Mouse (Mus musculus): ENCODE measurements around the gene Rps25.
"Not testable (repeated sequence)": the region's sequence is repeated elsewhere in the genome, so short reads cannot be mapped to it uniquely, and the experiment has no call there.

Gene Rps25

DNA sequence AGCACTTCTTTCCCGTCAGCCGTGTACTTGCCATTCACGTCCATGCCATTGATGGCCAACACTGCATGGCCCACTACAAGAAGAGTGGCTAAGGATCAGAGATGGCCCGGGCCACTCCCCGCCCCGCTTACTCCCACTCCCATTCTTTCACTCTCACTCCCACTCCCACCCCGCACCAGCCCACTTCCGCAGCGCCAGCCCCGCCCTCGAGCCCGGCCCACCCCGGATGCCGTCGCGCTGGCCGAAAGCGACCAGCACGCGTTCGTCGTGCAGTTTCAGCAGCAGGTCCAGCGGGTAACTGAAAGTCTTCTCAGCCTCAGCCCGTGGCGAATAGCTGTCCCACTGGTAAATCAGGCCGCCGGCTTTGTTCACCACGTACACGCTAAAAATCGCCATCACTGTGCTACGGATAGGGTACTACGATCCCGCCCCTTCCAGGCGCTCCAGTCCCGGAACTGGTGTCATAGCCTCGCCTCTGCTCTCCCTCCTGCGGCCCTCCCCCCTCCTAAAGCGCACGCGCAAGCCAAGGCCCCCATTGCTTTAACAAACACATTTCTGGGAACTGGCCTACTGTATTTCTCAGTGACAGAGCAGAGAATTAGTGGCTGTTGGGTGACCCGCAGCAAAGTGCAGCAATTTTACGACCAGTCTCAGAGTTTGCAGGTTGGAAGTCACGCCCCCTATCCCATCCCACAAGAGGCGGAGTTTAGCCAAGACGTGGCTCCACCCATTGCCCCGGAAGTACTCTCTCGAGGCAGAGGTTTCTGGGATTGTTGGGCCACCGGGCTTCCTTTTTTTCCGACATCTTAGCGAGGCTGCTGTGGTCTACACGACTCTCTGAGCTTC lies at the start of gene Rps25, which contains the start of gene Trappc4:
Rps25 (plus strand) TSS at position 234 of the 846 bp plus-strand sequence.
Trappc4 (minus strand) TSS at position 695 of the 846 bp plus-strand sequence.
- peak; percentile 86 for DNase-seq (ENCODE audit: low spot score)

DNA sequence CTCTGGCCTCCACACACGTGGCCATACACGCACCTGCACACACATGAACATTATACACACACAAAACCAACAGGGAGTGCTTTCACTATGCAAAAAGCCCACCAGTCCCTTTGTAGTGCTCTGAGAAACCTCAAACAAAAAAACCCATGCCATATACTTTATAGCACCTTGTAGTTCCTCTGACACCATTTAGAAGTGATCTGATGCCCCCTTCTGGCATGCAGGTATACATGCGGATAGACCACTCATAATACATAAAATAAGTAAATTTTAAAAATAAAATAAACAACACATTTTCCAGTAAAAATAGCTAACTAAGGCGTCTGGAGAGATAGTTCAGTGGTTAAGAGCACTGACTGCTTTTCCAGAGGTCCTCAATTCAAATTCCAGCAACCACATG lies 49.7 kb upstream of the Rps25 start:
- DNase-seq (ENCODE audit: low spot score), result no peak

DNA sequence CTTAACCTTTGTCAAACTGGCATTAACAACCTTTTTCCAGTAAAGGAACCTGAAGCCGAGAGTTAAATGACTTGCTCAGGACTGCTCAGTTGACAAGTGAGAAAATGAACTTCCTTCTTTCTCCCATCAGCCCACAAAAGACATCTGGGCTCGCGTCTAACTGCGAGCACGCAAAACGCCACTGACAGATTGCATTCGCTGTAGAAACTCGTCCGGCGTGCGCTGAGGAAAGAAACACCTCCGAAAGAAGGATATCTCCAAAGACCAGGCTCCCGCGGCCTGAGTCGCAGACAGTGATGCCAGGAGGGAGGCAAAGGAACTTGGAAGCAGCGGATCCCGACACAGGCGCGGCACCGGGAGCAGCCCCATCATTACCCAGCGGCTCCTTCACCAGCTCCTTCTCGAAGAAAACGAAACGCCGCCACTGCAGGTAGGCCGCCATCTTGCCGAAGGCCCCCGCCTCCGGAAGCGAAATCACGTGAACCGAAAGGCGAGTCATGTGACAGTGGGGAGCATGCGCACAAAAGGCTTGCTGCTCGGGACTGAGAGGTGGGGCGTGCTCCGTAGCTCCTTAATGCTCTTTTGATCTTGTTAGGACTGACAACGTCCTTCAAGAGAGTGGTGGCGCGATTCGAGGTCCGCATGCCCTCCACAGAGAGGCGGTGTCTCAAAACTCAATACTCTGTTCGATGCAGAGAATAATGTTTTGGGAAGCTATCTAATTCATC lies 45.6 kb upstream of the Rps25 start, which contains the start of gene Vps11:
Vps11 (minus strand) TSS at position 481 of the 728 bp plus-strand sequence.
- DNase-seq (ENCODE audit: low spot score), result peak; percentile 92

DNA sequence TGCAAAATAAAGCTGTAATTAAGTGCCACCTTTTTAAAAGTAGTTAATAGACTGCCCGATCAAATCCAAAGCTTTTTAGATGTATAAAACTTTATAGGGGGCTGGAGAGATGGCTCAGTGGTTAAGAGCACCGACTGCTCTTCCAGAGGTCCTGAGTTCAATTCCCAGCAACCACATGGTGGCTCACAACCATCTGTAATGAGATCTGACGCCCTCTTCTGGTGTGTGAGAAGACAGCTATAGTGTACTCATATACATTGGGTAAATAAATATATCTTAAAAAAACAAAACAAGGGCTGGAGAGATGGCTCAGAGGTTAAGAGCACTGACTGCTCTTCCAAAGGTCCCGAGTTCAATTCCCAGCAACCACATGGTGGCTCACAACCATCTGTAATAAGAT lies 45.0 kb upstream of the Rps25 start:
- DNase-seq (ENCODE audit: low spot score), result not testable (repeated sequence)

DNA sequence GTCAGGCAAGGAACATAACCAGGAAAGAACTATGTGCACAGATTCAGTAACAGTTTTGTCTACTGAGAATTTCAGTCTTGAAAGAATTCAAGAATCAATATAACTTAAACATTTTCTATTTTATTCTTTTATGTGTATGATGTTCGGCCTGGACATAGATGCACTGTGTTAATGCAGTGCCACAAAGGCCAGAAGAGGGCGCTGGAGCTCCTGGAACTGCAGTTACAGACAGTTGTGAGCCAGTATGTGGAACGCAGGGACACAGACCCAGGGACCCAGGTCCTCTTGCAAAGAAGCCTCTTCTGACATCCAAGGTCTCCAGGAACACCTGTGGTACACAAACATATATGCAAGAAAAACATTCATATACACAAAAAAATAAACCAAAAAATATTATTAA lies 42.5 kb upstream of the Rps25 start:
- DNase-seq (ENCODE audit: low spot score), result no peak

DNA sequence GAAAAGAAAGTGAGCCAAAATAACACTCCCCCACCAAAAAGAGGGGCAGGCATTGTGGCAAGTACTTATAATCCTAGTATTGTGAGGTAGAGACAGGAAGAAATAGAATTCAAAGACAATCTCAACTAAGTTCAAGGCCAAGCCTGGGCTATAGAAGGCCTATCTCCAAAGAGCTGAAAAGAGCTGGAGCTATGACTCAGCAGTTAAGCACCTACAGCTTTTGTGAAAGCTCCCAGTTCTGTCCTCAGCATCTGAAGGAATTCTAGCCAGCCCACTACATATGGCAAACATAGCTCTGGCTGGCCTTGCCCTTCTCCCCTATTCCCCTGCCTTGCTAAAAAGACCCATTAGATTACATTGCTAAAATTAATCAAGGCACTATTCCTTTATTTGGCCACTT lies 33.6 kb upstream of the Rps25 start:
- DNase-seq (ENCODE audit: low spot score), result no peak

DNA sequence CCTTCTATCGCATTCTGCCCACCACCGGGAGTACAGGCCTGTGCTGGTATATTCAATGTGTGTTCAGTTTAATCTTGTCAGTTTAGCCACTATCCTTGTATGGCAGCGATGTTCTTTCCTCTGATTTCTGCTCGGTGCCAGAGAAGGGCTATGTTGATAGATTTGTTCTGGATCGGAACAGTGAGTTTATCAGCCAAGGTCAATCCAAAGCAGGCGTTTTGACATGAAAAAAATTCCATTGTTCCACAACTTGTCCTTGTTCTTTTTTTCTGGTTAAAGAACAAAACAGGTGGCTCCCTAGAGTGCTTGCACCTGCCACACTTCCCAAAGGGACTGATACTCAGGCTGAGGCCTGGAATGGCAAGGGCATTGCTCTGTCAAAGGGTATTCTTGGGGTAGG lies 30.8 kb upstream of the Rps25 start:
- DNase-seq (ENCODE audit: low spot score), result no peak

DNA sequence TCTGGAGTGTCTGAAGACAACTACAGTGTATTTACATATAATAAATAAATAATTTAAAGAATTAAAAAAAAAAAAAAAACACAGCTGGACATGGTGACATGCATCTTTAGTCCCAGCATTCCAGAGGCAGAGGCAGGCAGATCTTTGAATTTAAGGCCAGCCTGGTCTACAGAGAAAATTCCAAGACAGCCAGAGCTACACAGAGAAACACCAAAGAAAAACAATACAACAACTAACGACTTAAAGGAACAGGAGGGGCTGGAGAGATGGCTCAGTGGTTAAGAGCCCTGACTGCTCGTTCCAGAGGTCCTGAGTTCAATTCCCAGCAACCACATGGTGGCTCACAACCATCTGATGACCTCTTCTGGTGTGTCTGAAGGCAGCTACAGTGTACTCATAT lies 29.6 kb upstream of the Rps25 start:
- not testable (repeated sequence) for DNase-seq (ENCODE audit: low spot score)

DNA sequence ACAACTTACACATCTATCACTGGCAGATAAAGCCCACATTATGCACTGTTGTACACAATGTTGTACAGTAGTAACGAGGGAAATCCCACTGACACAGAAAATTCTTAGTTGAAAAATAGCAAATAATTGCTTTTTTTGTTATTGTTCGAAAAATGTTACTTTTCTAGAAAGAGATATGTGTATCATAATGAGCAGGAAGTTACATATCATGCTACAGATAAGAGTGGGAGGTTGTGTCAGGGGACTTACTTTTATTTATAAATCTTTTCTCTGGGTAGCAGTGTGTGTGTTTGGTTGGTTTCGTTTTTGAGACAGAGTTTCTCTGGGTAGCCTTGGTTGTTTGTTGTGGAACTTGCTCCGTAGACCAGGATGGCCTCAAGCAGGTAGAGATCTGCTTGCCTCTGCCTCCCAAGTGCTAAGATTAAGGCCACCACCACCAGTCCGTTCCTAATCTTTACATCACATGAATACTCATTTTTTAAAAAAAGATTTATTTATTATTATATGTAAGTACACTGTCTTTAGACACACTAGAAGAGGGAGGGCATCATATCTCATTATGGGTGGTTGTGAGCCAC lies 28.7 kb upstream of the Rps25 start:
- DNase-seq (ENCODE audit: low spot score), result no peak

DNA sequence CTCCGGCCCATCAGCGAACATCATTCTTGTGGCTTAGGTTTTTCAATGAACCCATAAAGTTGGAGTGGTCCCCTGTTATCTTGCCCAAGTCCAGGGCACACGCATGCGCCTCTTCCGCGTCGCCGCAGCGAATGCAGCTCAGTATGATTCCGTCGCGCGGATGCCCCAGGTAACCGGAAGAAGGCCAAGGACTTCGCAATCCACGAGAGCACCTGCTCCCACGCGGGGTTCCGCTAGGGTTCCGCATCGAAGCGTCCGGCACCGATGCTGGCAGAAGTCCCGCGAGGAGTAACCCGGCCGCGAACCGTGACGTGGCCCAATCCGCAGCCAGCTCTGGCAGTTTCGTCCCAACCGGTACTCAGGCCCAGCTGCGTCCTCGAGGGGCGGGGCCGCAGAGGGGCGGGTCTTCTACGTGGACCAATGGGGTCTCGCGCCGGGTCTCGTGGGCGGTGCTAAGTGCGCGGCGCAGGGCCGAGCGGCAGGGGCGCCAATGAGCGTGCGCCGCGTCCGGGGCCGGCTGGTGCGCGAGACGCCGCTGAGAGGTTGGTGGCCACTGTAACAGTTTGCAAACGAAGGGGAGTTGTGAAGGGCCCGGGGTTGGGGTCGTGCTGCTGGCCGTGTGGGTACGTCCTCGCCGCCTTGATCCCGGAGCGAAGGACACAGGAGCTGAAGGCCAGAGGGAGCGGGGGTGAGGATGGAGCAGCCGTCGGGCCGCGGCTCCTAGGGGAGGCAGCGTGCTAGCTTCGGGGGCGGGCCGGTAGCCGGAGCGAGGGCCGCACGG lies 27.7 kb upstream of the Rps25 start, which contains the start of gene Hyou1:
Hyou1 (plus strand) TSS at position 437 of the 781 bp plus-strand sequence.
- DNase-seq (ENCODE audit: low spot score), result peak; percentile 98

DNA sequence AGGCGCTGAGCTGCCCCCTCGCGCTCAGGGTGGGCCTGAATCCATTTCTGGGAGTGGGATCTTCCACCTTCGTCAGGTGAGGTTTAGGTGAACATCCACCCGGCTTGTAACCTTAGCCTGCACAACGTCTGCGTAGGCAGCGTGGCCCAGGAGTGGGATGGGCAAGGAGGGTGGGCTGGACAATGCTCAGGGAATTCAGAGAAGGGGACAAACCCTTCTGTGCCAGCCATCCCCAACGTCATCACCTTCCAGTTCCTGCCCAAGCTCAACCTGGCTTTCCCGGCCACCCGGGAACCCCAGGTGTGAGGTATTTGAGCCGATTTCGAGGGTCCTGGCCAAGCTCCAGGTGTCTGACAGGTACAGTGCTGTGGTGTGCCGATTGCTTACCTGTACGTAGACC lies 27.1 kb upstream of the Rps25 start:
- no peak for DNase-seq (ENCODE audit: low spot score)

DNA sequence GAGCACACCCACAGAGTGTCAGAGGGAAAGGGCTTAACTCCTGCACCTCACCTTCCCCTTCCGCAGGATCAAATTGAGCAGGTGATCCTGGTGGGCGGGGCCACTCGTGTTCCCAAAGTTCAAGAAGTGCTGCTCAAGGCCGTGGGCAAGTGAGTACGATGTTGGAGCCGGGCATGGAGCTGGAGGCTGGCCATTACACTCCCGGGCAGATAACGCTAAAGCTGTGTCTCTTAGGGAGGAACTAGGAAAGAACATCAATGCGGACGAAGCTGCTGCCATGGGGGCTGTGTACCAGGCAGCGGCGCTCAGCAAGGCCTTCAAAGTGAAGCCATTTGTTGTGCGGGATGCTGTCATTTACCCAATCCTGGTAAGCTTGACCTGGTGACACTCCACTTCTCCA lies 22.3 kb upstream of the Rps25 start:
- DNase-seq (ENCODE audit: low spot score), result no peak

DNA sequence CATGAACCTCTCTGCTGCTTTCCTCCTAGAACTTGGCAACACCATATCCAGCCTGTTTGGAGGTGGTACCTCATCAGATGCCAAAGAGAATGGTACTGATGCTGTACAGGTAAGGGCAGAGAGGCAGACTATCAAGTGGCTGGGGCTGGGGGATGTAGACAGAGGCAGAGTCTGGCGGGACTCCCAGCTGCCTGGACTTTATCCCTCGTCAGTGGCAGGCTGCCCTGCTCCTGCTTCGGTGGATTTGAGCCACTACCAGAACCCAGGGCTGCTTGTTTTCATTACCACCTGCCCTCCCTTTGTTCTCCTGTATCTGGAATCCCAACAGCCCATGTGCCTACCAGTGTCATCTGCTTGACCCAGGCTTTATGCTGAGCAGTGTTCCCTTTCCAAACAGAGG lies 19.7 kb upstream of the Rps25 start:
- DNase-seq (ENCODE audit: low spot score), result no peak

DNA sequence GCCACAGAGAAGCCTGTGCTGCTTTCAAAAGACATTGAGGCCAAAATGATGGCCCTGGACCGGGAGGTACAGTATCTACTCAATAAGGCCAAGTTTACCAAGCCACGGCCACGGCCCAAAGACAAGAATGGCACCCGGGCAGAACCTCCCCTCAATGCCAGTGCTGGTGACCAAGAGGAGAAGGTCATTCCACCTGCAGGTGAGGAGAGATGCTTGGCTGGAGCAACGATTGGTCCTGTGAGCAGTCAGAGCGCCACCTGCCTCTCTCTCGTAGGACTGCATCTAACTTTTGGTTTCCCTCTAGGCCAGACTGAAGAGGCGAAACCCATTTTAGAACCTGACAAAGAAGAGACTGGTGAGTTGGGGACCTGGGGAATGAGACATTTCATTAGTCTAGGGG lies 17.7 kb upstream of the Rps25 start:
- DNase-seq (ENCODE audit: low spot score), result no peak

DNA sequence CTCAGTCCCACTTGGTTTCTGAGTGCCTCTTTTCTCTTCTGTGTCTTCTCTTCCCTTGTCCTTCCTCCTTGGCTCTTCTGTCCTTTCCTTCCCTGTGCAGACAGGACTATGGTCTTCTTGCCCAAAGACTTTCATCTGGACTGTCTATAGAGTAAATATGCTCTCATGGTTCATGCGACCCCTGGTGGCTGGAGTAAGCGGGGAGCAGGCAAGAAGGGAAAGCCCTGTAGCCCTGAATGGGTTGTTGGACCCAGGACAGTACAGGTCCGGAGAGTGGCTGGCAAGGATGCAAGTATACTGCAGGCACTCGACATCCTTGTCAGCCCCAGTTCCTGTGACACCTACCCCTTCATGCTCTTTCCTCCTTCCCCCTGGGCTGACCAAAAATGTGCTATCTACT lies 15.5 kb upstream of the Rps25 start:
- peak; percentile 61 for DNase-seq (ENCODE audit: low spot score)

DNA sequence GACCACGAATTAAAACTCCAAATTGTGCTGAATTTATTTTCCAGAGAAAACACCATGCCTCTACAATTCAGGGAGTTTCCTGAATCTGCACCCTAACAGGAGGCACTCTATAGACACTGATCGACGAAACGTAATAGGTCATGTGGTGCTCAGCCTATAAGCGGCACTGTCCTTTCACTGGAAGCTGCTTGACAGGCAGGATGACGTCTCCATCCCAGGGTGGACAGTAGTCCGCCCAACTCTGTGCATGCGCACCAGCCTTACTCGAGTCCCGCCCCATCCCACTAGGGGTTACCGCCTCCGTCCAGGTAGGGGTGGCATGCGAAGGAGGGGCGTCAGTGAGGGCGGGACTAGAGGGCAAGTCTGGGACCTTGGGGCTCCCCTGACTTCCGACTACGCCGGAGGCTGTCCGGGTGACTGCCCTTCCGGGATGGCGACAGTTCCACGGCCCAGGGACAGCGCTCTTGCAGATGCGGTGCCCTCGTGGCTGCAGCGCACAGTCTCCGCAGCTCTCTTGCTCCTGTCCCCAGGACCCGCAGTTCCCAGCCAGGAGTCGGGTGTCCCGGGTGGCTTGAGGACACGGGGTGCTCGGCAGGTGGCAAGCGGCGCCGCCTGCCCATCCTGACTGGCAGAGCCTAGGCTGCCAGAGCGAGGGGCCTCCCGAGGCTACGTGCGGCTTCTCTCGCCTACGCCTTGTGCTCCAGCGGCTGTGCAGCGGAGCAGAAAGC lies 10.1 kb upstream of the Rps25 start, which contains the start of gene Slc37a4:
Slc37a4 (plus strand) TSS at position 169 of the 728 bp plus-strand sequence.
- peak; percentile 75 for DNase-seq (ENCODE audit: low spot score)

DNA sequence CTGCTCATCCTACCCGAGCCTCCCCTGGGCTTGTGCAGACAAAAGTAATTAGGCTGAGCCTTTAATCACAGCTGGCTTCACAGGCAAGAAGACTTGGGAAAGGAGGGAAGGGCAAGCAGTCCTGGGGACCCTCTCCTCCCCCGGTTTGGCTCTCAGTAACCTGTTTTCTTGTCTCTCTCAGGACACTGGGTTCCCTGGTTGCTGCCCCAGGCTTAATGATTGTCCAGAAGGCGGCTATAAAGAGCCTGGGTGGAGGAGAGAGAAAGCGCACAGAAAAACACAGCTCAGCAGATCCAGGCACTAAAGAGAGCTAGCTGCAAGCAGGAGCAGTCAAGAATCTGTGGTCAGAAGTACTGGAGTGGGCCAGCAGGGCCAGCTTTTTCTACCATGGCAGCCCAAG lies 8.9 kb upstream of the Rps25 start:
- no peak for DNase-seq (ENCODE audit: low spot score)

DNA sequence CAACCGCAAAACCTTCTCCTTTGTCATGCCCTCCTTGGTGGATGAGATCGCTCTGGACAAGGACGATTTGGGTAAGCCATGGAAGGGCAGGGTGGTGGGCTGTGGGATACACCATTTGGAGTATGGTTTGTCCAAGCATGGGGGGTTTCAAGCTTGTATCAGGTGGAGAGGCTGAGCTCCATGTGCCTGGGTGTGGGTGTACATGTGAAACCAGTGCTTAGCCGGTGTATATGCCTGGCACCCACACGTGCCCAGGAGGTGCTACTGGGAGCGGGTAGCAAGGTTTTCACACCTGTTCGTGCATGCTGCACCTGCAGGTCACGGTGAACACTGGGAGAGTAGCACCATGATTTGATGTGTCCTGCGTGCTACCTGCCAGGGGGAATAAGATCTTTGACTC lies 8.4 kb upstream of the Rps25 start:
- DNase-seq (ENCODE audit: low spot score), result no peak

DNA sequence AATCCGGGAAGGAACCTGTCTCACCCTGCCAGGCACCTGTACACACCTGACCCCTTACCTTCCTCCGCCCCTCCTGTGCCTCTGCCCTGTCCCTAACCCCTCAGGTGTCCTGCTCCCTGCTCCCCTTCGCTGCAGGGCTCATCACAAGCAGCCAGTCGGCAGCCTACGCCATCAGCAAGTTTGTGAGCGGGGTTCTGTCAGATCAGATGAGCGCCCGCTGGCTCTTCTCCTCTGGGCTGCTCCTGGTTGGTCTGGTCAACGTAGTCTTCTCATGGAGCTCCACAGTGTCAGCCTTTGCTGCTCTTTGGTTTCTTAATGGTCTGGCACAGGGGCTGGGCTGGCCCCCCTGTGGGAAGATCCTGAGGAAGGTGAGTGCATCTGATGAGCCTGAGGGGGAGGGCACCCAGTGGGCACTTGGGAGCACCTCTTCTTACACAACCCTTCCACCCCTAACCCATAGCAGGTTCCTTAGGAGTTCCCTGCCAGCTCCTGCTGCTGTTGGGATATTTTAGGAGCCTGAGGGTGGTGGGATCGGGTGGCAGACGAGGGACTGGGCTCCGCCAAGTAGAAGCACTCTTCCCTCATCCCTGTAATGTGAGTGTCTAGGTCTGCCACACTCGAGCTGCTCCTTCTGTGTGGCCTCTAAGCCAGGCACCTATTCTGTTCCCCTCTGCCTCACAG lies 7.7 kb upstream of the Rps25 start:
- no peak for DNase-seq (ENCODE audit: low spot score)

DNA sequence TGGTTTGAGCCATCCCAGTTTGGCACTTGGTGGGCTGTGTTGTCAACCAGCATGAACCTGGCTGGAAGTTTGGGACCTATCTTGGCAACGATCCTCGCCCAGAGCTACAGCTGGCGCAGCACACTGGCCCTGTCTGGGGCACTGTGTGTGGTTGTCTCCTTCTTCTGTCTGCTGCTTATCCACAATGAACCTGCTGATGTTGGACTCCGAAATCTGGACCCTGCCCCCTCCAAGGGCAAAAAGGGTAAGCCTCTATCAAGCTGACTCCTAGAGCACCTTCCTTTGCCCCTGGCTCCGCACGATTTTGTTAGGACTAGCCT lies 7.2 kb upstream of the Rps25 start:
- DNase-seq (ENCODE audit: low spot score), result no peak

DNA sequence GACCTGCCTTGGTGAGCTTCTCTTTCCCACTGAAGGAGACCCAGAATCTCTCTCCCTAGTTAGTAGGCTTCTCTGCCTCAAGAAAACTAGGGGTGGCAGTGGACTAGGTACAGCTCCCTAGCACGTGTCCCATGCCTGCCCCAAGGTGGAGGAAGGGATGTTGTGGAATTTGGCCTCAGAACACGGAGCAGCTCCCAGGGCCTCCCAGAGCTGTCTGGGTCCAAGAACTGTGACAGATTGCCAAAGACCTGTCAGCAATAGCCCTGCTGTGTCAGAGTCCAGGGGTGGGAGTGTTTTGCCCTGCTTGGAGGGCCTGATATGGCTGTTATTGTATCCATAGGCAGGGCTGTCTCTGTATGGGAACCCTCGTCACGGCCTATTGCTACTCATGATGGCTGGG lies 5.9 kb upstream of the Rps25 start:
- no peak for DNase-seq (ENCODE audit: low spot score)

Data from ovary, postnatal 14 days (tissue).